Mouse (Mus musculus) heart, embryonic 13.5 days (tissue): ENCODE measurements at regions not wholly inside any gene's neighbourhood (a gene's known extent, or its start where the extent isn't known, plus 50 kb on each side); places are given as distances from the start of the nearest gene placed in this dataset.
A peak's percentile ranks its signal among the peaks of the same experiment; 100 is the strongest.

Experiments
- ATAC-seq: fragments of 200-750 bp; cut with Nextera tagmentation; 2 replicates; pipeline ENCODE4 v1.8.0; 2017; ENCODE audit warnings: moderate TSS enrichment; ENCODE audit not compliant: insufficient number of reproducible peaks, low FRiP score, low TSS enrichment; ENCODE audit errors: extremely low read depth
- H3K27ac ChIP-seq: fragments of 300-500 bp; sonication (generic); replicated peaks from 2 replicates; pipeline ENCODE4 v1.5.1; 2015; ENCODE audit warnings: moderate library complexity, mild to moderate bottlenecking, inconsistent platforms
- H3K27me3 ChIP-seq: fragments of 300-500 bp; sonication (generic); replicated peaks from 2 replicates; pipeline ENCODE4 v1.6.1; 2015; ENCODE audit warnings: mild to moderate bottlenecking, inconsistent platforms
- H3K36me3 ChIP-seq: fragments of 300-500 bp; sonication (generic); 2 replicates; pipeline ENCODE4 v1.6.1; 2015; ENCODE audit warnings: mild to moderate bottlenecking, inconsistent platforms
- H3K4me1 ChIP-seq: fragments of 300-500 bp; sonication (generic); 2 replicates; pipeline ENCODE4 v1.6.1; 2015; ENCODE audit warnings: inconsistent platforms
- H3K4me2 ChIP-seq: fragments of 300-500 bp; sonication (generic); 2 replicates; pipeline ENCODE4 v1.6.1; 2015; ENCODE audit warnings: inconsistent platforms, mild to moderate bottlenecking, moderate library complexity
- H3K4me3 ChIP-seq: fragments of 300-500 bp; sonication (generic); 2 replicates; pipeline ENCODE4 v1.5.1; 2015; ENCODE audit warnings: moderate library complexity, mild to moderate bottlenecking, inconsistent platforms
- H3K9ac ChIP-seq: fragments of 300-500 bp; sonication (generic); 2 replicates; pipeline ENCODE4 v1.6.1; 2015; ENCODE audit warnings: inconsistent platforms, mild to moderate bottlenecking, moderate library complexity
- H3K9me3 ChIP-seq: fragments of 300-500 bp; sonication (generic); 2 replicates; pipeline ENCODE4 v1.6.1; 2016; ENCODE audit warnings: inconsistent platforms
- WGBS: fragments of 180-500 bp; shearing (Covaris S2); methylation state at CpG from one replicate; pipeline ENCODE4 v1.1.7; 2015; ENCODE audit warnings: mixed read lengths; 5-methylcytosine and 5-hydroxymethylcytosine counted together

- Histone ChIP-seq H3K36me3 (no peaks in the 10 kb centered on the region), H3K27me3 (no peaks in the 10 kb centered on the region), H3K27ac (no peak overlapping the region), H3K4me3 (no peak overlapping the region), H3K9me3 (no peaks in the 10 kb centered on the region), H3K4me1 (no peaks in the 10 kb centered on the region), H3K9ac (no peak overlapping the region), H3K4me2 (peak overlapping the region; percentile 47)
- WGBS, result 4% methylated on average over 13 of the region's 13 CpGs
- no peak for ATAC-seq
Measured at GRCm38 (mm10) chr6:139391307-139391706, 110.5 kb downstream of the Rergl start.

- WGBS, result 74% methylated on average over 2 of the region's 2 CpGs
Measured at GRCm38 (mm10) chr6:139350939-139351338, 150.8 kb downstream of the Rergl start.

GRCm38 (mm10) chr6:139325226-139325625, 176.6 kb downstream of the Rergl start:
- ATAC-seq, result no peak
- no peak overlapping the region for H3K27ac ChIP-seq
- WGBS, result 74% methylated on average over 7 of the region's 7 CpGs

More at GRCm38 (mm10) chr6:139350939-139351338, 150.8 kb downstream of the Rergl start:
- H3K27me3 ChIP-seq, result no peaks in the 10 kb centered on the region
- no peak overlapping the region for H3K4me3 ChIP-seq
- no peak overlapping the region for H3K27ac ChIP-seq
- H3K9me3 ChIP-seq, result no peaks in the 10 kb centered on the region
- no peak overlapping the region for H3K9ac ChIP-seq
- H3K4me2 ChIP-seq, result no peak overlapping the region
- ATAC-seq, result no peak
- H3K36me3 ChIP-seq, result no peaks in the 10 kb centered on the region
- H3K4me1 ChIP-seq, result no peaks in the 10 kb centered on the region

GRCm38 (mm10) chr6:139307651-139308050, 194.1 kb downstream of the Rergl start:
- Histone ChIP-seq H3K4me3 (no peak overlapping the region), H3K36me3 (no peaks in the 10 kb centered on the region), H3K27ac (no peak overlapping the region), H3K4me1 (no peaks in the 10 kb centered on the region), H3K4me2 (no peak overlapping the region), H3K9me3 (no peaks in the 10 kb centered on the region), H3K9ac (no peak overlapping the region), H3K27me3 (no peaks in the 10 kb centered on the region)
- 53% methylated on average over 5 of the region's 5 CpGs for WGBS
- ATAC-seq, result no peak

More at GRCm38 (mm10) chr6:139325226-139325625, 176.6 kb downstream of the Rergl start:
- Histone ChIP-seq H3K4me2 (no peak overlapping the region), H3K9ac (no peak overlapping the region), H3K4me1 (no peaks in the 10 kb centered on the region), H3K4me3 (no peak overlapping the region), H3K36me3 (no peaks in the 10 kb centered on the region), H3K9me3 (no peaks in the 10 kb centered on the region), H3K27me3 (no peaks in the 10 kb centered on the region)

- Histone ChIP-seq H3K9me3 (no peaks in the 10 kb centered on the region), H3K4me2 (no peak overlapping the region), H3K27me3 (no peaks in the 10 kb centered on the region), H3K27ac (no peak overlapping the region), H3K9ac (no peak overlapping the region), H3K4me3 (no peak overlapping the region), H3K4me1 (no peaks in the 10 kb centered on the region), H3K36me3 (no peaks in the 10 kb centered on the region)
- WGBS, result 82% methylated on average over 2 of the region's 2 CpGs
- no peak for ATAC-seq
Measured at GRCm38 (mm10) chr6:139304306-139304705, 197.5 kb downstream of the Rergl start.

GRCm38 (mm10) chr6:139295701-139296100, 206.1 kb downstream of the Rergl start:
- Histone ChIP-seq H3K27me3 (no peaks in the 10 kb centered on the region), H3K9ac (no peak overlapping the region), H3K9me3 (no peaks in the 10 kb centered on the region), H3K27ac (no peak overlapping the region), H3K4me2 (no peak overlapping the region), H3K36me3 (no peaks in the 10 kb centered on the region), H3K4me1 (no peaks in the 10 kb centered on the region), H3K4me3 (no peak overlapping the region)
- ATAC-seq, result no peak
- 52% methylated on average over 2 of the region's 2 CpGs for WGBS

- no peaks in the 10 kb centered on the region for H3K27me3 ChIP-seq
- H3K4me2 ChIP-seq, result no peak overlapping the region
- ATAC-seq, result no peak
- H3K9me3 ChIP-seq, result no peaks in the 10 kb centered on the region
- H3K4me3 ChIP-seq, result no peak overlapping the region
- no peak overlapping the region for H3K9ac ChIP-seq
- H3K27ac ChIP-seq, result no peak overlapping the region
- no peaks in the 10 kb centered on the region for H3K4me1 ChIP-seq
- WGBS, result 87% methylated on average over 4 of the region's 4 CpGs
- H3K36me3 ChIP-seq, result no peaks in the 10 kb centered on the region
Measured at GRCm38 (mm10) chr6:139279093-139279492, 222.7 kb downstream of the Rergl start.

DNA sequence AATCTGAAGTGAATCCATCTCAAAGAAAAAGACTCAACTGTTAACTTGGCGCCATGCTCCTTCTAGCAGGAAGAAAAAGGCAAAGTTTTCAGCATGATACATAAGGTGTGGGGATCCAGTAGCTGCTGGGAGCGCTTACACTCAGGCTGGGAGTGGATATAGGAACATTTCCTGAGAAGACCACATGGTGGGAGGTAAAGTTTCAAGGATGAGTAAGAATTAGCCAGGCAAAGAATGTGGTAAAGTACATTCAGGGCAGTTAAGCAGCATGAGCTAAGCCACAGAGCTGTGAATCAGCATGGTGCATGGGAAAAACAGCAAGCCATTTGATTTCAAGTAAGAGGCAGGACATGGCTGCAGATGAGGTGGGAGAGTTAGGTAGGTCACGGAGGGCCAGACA, 226.3 kb downstream of the Rergl start:
- no peak overlapping the region for H3K27ac ChIP-seq
- H3K4me1 ChIP-seq, result no peaks in the 10 kb centered on the region
- H3K9ac ChIP-seq, result no peak overlapping the region
- no peak overlapping the region for H3K4me2 ChIP-seq
- ATAC-seq, result no peak
- WGBS, result 60% methylated on average over 3 of the region's 3 CpGs
- no peaks in the 10 kb centered on the region for H3K36me3 ChIP-seq
- no peaks in the 10 kb centered on the region for H3K27me3 ChIP-seq
- H3K4me3 ChIP-seq, result no peak overlapping the region
- no peaks in the 10 kb centered on the region for H3K9me3 ChIP-seq

DNA sequence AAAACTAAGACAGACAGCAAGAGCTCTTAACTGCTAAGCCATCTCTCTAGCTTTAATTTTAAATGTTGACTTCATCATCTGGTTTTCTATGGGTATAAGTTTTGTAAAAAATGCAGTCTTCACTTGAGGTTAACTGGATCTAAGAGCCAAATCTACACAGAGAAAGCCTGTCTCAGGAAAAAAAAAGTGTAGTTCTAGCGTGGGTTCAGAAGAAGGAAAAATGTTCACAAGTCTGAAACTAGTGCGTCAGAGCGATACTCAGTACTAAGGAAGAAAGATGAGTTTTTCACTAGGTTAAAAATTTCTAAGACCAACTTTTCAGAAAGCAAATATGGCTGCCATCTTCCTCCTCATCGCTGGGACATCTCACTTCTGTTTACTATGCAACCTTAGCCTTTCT, 248.1 kb downstream of the Rergl start:
- 80% methylated on average over 4 of the region's 4 CpGs for WGBS
- Histone ChIP-seq H3K27me3 (no peaks in the 10 kb centered on the region), H3K4me2 (no peak overlapping the region), H3K27ac (no peak overlapping the region), H3K4me1 (peaks cover 5% of the 10 kb centered on the region; the same call in 1 of the 2 replicates), H3K36me3 (no peaks in the 10 kb centered on the region), H3K9me3 (no peaks in the 10 kb centered on the region), H3K4me3 (no peak overlapping the region), H3K9ac (no peak overlapping the region)
- no peak for ATAC-seq

- H3K36me3 ChIP-seq, result no peaks in the 10 kb centered on the region
- no peak overlapping the region for H3K9ac ChIP-seq
- no peaks in the 10 kb centered on the region for H3K27me3 ChIP-seq
- H3K9me3 ChIP-seq, result no peaks in the 10 kb centered on the region
- ATAC-seq, result no peak
- H3K4me1 ChIP-seq, result peaks cover 10% of the 10 kb centered on the region; the same call in 1 of the 2 replicates
- 30% methylated on average over 11 of the region's 11 CpGs for WGBS
- H3K4me2 ChIP-seq, result peak overlapping the region; percentile 46
- H3K4me3 ChIP-seq, result peak overlapping the region; percentile 18; the same call in 1 of the 2 replicates
- no peak overlapping the region for H3K27ac ChIP-seq
Measured at GRCm38 (mm10) chr6:139248920-139249547, 252.7 kb downstream of the Rergl start.

GRCm38 (mm10) chr6:139226127-139226526, 275.6 kb downstream of the Rergl start:
- H3K4me3 ChIP-seq, result no peak overlapping the region
- no peak overlapping the region for H3K9ac ChIP-seq
- ATAC-seq, result no peak
- H3K4me2 ChIP-seq, result no peak overlapping the region
- 72% methylated on average over 1 of the region's 1 CpGs for WGBS
- H3K4me1 ChIP-seq, result no peaks in the 10 kb centered on the region
- no peaks in the 10 kb centered on the region for H3K9me3 ChIP-seq
- H3K36me3 ChIP-seq, result no peaks in the 10 kb centered on the region
- no peak overlapping the region for H3K27ac ChIP-seq
- no peaks in the 10 kb centered on the region for H3K27me3 ChIP-seq

- no peak overlapping the region for H3K4me2 ChIP-seq
- WGBS, result 56% methylated on average over 3 of the region's 3 CpGs
- no peak overlapping the region for H3K4me3 ChIP-seq
- H3K9me3 ChIP-seq, result no peaks in the 10 kb centered on the region
- no peak for ATAC-seq
- H3K9ac ChIP-seq, result no peak overlapping the region
- no peak overlapping the region for H3K27ac ChIP-seq
- no peaks in the 10 kb centered on the region for H3K4me1 ChIP-seq
- no peaks in the 10 kb centered on the region for H3K36me3 ChIP-seq
- no peaks in the 10 kb centered on the region for H3K27me3 ChIP-seq
Measured at GRCm38 (mm10) chr6:139214488-139214887, 287.3 kb downstream of the Rergl start.
